Mouse (Mus musculus): Measurements from ENCODE around the gene Cldn14. TPM values are rescaled to one million over a fixed set of nuclear protein-coding genes. Genes with fewer than 3 reads are reported as not detected.

The Cldn14 gene
- total and polyA plus RNA-seq, 3 experiments, result not detected

DNA sequence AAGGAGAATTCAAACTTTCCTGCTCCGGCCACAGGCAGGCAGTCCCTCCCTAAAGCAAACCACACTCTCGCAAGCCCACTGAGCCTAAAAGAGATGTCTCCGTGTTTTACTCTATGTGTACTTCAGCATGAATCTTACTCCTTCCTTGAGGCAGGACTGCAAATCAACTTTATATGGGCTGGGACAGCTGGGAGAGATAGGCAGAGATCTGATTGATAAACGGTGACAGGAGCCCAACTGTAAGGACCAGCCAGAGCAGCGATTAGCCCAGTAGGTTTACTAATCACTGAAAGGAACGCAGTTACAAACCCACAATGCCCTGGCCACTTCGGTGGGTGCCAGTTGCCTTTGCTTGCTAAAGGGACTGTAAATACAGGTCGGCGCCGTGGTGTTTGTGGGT is 35.5 kb downstream of the Cldn14 start:
- Histone ChIP-seq H3K9ac (ENCODE audit: control insufficient read depth, low read depth, low read length, poor library complexity, severe bottlenecking) (peak overlapping the region; percentile 69), H3K36me3 (ENCODE audit: control insufficient read depth in 1 of 2, insufficient read depth in 2 of 2, low read length in 2 of 2) (peaks cover 0 to 3% of the 10 kb centered on the region in 2 experiments; a peak in 2 of 4 replicates), H3K4me3 (ENCODE audit: control insufficient read depth in 1 of 2, insufficient read depth in 1 of 2, low read depth in 2 of 2, low read length in 2 of 2) (peak overlapping the region; percentile 57 to 90), H3K27me3 (ENCODE audit: control insufficient read depth in 1 of 2, insufficient read depth in 2 of 2, low read length in 2 of 2) (no peaks in the 10 kb centered on the region), H3K4me1 (ENCODE audit: control insufficient read depth in 1 of 2, insufficient read depth in 2 of 2, low read length in 2 of 2) (peaks cover 3 to 16% of the 10 kb centered on the region in 2 experiments), H3K79me2 (ENCODE audit: control insufficient read depth, insufficient read depth, low read length, poor library complexity) (peaks cover 3% of the 10 kb centered on the region; the same call in 1 of the 2 replicates), H3K9me3 (replicated peaks; ENCODE audit: insufficient read depth, low read length) (no peaks in the 10 kb centered on the region), H3K27ac (ENCODE audit: control insufficient read depth, low read depth, low read length) (peak overlapping the region; percentile 82)
- no peak for DNase-seq (ENCODE audit: low read depth, low spot score)
- TF ChIP-seq MAZ (IDR thresholded peaks at IDR 0.05; ENCODE audit: low read depth, low read length), result no peak
- peak; percentile 76 for TF ChIP-seq RCOR1 (IDR thresholded peaks at IDR 0.05; ENCODE audit: low read depth, low read length)
- TF ChIP-seq EP300 (IDR thresholded peaks at IDR 0.05; ENCODE audit: low read depth in 1 of 2, low read length in 2 of 2), result peak; percentile 55 to 82
- TF ChIP-seq ELF1 (IDR thresholded peaks at IDR 0.05; ENCODE audit: low read depth, low read length), result 0 out of 2 replicates have a peak, but pooled peaks have one; percentile 19
- 0 out of 2 replicates have a peak, but pooled peaks have one; percentile 4 for TF ChIP-seq POLR2AphosphoS2 (IDR thresholded peaks at IDR 0.05; ENCODE audit: low read length)
- peak; percentile 47 for TF ChIP-seq SIN3A (IDR thresholded peaks at IDR 0.05; ENCODE audit: low read length)
- TF ChIP-seq USF2 (IDR thresholded peaks at IDR 0.05; ENCODE audit: borderline replicate concordance in 1 of 2, insufficient read depth in 1 of 2, low read depth in 1 of 2, low read length in 2 of 2), result no peak
- 0 out of 2 replicates have a peak, but pooled peaks have one; percentile 17 for TF ChIP-seq TBP (IDR thresholded peaks at IDR 0.05; ENCODE audit: low read depth, low read length)
- TF ChIP-seq UBTF (IDR thresholded peaks at IDR 0.05; ENCODE audit: borderline replicate concordance, insufficient read depth, low read depth, low read length), result no peak
- TF ChIP-seq TCF12 (IDR thresholded peaks at IDR 0.05; ENCODE audit: low read depth, low read length), result peak; percentile 61
- TF ChIP-seq MYB (IDR thresholded peaks at IDR 0.05; ENCODE audit: low read depth, low read length), result peak; percentile 59; the same call in 1 of the 2 replicates
- TF ChIP-seq ETS1 (IDR thresholded peaks at IDR 0.05; ENCODE audit: low read depth, low read length), result peak; percentile 75
- 0 out of 2 replicates have a peak, but pooled peaks have one; percentile 63 for TF ChIP-seq CHD1 (IDR thresholded peaks at IDR 0.05; ENCODE audit: low read depth, low read length)
- TF ChIP-seq GATA1 (IDR thresholded peaks at IDR 0.05; ENCODE audit: low read depth, low read length), result peak; percentile 86
- no peak for TF ChIP-seq MXI1 (IDR thresholded peaks at IDR 0.05; ENCODE audit: low read depth, low read length)

DNA sequence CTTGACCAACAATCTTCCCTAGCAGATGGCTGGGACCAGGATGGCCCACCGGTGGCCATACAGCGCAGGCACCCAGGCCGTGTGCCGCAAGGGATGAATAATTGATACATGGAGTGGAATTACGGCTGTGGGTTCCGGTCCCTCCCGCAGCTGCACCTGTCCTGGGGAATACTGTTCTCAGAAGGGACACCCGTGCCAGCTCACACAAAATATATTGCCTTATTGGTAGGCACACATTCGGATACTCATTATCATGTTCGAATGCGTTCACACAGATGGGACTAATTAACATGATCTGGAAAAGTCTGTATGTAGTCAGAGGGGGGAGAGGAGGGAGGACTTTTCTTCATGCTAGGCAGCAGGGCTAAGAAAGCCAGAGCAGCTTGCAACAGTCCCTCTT is 37.6 kb downstream of the Cldn14 start:
- Histone ChIP-seq H3K9ac (ENCODE audit: control insufficient read depth, low read depth, low read length, poor library complexity, severe bottlenecking) (no peak overlapping the region), H3K36me3 (ENCODE audit: control insufficient read depth in 1 of 2, insufficient read depth in 2 of 2, low read length in 2 of 2) (peaks cover 0 to 3% of the 10 kb centered on the region in 2 experiments; a peak in 1 of 4 replicates), H3K27ac (ENCODE audit: control insufficient read depth, low read depth, low read length) (no peak overlapping the region), H3K79me2 (ENCODE audit: control insufficient read depth, insufficient read depth, low read length, poor library complexity) (peaks cover 3% of the 10 kb centered on the region; the same call in 1 of the 2 replicates), H3K27me3 (ENCODE audit: control insufficient read depth in 1 of 2, insufficient read depth in 2 of 2, low read length in 2 of 2) (no peaks in the 10 kb centered on the region), H3K4me3 (ENCODE audit: control insufficient read depth in 1 of 2, insufficient read depth in 1 of 2, low read depth in 2 of 2, low read length in 2 of 2) (no peak overlapping the region), H3K9me3 (replicated peaks; ENCODE audit: insufficient read depth, low read length) (no peaks in the 10 kb centered on the region), H3K4me1 (ENCODE audit: control insufficient read depth in 1 of 2, insufficient read depth in 2 of 2, low read length in 2 of 2) (peaks cover 3 to 11% of the 10 kb centered on the region in 2 experiments)
- no peak for TF ChIP-seq UBTF (IDR thresholded peaks at IDR 0.05; ENCODE audit: borderline replicate concordance, insufficient read depth, low read depth, low read length)
- TF ChIP-seq KAT2A (conservative IDR thresholded peaks at IDR 0.05; ENCODE audit: low read depth, low read length), result no peak
- TF ChIP-seq CHD2 (IDR thresholded peaks at IDR 0.05; ENCODE audit: low read length), result no peak
- no peak for TF ChIP-seq TBP (IDR thresholded peaks at IDR 0.05; ENCODE audit: low read depth, low read length)
- TF ChIP-seq JUND (IDR thresholded peaks at IDR 0.05; ENCODE audit: low read depth, low read length), result no peak
- no peak for TF ChIP-seq GABPA (IDR thresholded peaks at IDR 0.05; ENCODE audit: low read depth, low read length)
- TF ChIP-seq POLR2A (IDR thresholded peaks at IDR 0.05; ENCODE audit: control insufficient read depth in 1 of 2, insufficient read depth in 1 of 2, low read depth in 1 of 2, low read length in 2 of 2, poor library complexity in 1 of 2), result no peak
- no peak for DNase-seq (ENCODE audit: low read depth, low spot score)

Measured in MEL (cell line).